Mouse (Mus musculus) NIH3T3 (cell line): ENCODE measurements around the gene Npm3.
A peak's percentile ranks its signal among the peaks of the same experiment; 100 is the strongest.

Source experiments
- DNase-seq: peaks from one replicate; pipeline ENCODE4 v3.0.0-alpha.2; 2012; ENCODE audit warnings: low read depth

The Npm3 gene

GRCm38 (mm10) chr19:45753551-45753950 is 4.2 kb upstream of the Npm3 start:
- no peak for DNase-seq

DNA sequence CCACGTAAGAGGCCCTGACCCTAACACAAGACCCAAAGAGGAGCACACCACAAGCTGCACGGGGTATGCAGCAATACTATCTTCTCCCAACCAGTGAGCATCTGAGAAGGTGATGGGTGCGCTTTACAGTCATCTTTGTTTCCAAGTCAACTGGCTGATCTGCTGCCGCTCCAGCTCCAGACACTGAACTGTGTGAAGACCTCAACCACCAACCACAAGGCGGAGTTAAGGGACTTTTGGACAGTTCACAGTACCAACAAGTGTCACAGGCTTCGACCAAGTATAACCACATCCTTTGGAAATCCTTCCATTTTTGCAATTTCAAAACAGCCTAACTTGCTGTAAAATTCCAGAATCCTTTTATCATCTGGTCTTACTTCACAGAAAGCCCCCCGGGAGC is 2.5 kb upstream of the Npm3 start:
- DNase-seq: no peak

DNA sequence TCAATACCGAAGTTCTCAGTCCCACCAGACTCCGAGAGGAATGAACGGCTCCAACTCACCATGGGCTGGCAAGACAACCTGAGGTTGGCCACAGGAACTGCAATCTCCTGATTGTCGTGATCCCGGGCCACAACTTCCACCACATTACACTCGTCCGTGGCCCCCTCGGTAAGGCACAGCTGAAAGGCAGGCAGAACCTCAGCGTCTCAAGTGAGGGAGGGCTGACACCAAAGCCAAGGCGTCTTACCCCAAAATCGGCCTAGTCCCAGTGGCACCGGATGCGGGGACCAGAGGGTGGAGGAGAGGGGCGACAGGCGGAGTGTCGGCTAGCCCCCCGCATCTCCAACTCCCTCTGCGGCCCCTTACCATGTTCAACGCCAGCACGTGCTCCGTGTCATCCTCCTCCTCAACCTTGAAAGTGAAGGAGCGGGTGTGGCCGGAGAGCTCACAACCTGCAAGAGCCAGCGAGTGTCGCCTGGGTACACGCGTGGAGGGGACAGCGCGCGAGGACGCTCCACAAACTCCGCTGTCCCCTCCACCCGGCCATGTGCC is 624 bp downstream of the Npm3 start:
- peak; percentile 26 for DNase-seq

- no peak for DNase-seq
These were observed 1.2 kb downstream of the Npm3 start for GRCm38 (mm10) chr19:45748206-45748605.

DNA sequence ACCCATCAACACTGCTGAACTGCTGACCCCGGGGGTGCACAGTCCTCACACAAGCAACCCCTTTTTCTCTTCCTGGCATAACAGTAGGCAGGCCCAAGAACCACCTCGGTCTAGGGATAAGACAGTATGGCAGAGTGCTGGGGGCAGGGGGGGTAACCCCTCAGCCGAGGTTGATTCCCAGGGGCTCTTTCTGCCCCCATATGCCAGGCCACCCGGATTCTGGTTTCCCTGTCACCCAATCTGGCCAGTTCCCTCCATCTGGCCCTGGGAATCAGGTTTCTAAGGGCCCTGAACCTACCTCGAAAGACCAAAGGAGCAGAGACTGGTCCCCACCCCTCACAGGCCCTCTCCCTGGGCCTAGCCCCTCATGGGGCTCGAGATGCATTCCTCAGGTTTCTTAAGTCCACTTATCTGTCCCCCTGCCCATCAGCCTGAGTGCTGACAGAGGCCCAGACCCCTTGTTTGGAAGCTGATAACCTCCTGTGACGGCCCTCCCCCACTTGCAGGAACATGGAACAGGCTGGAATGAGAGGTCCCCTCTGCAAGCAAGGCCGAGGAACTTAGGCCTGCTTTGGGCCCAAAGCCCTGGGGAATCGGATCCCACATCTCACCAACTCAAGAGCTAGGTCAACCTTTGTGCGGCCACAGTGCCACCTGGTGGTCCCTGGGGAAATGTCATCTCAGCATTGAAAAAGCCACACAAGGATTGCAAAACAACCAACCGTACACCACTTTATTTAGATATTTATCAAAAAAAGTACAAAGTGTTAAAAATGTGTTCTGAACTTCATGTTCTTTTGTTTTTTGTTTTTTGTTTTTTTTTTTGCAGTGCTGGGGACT is 2.1 kb downstream of the Npm3 start:
- DNase-seq: peak; percentile 96

GRCm38 (mm10) chr19:45746153-45747020 is 3.0 kb downstream of the Npm3 start:
- peak; percentile 90 for DNase-seq

- DNase-seq: no peak
These were observed 3.8 kb downstream of the Npm3 start for GRCm38 (mm10) chr19:45745344-45746152.

- no peak for DNase-seq
These were observed 5.8 kb downstream of the Npm3 start for GRCm38 (mm10) chr19:45743619-45744018.

DNA sequence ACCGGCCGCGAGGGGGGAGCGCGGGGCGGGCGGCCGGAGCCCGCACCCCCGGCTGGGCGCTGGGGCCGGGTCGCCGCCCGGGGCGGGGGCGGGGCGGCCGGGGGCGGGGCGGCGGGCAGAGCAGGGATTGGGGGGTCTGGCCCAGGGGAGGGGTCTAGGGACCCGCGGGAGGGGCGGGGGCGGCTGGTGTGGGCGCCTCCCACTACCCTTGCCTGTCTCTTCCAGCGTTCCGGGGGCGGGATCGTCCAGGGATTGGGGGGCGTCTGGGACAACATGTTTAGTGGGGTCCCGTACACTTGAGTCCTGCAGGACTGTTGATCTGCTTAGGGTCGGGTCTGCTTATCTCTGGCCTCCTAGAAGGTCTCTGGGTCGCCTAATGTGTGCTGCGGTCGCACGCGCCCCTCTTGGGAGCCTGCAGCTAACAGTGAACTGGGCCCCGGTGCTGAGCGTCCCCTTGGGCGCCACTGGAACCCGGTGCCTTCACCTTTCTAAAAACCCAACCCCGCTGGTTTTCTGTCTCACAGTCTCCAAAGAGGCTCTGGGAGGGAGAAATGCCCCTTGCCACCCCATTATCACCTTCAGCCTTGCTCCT is 6.3 kb downstream of the Npm3 start:
- DNase-seq: no peak

- no peak for DNase-seq
These were observed 7.0 kb downstream of the Npm3 start, which contains the start of gene Fgf8 for GRCm38 (mm10) chr19:45742218-45742983. Gene Fgf8 (minus strand): TSS chr19:45742915.

- DNase-seq: no peak
These were observed 7.8 kb downstream of the Npm3 start for GRCm38 (mm10) chr19:45741431-45742217.

DNA sequence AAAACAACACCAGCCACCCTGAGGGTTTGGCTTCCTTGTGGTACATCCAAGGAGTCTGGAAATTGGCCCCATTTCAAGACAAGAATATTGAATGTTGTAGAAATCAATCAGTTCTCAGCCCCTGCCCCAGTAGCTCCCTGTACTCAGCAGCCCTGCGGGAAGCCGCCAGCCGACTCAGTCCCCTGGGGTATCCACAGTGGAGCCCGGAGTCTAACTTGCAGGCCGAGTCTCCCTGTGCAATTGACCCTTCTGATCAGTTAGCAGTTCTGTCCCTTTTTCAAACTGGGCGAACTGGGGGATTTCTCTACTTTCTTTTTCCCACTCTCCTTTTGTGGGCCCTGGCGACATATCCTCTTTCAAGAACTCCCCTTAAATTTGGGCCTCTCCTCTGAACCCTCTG is 8.6 kb downstream of the Npm3 start:
- DNase-seq: no peak

DNA sequence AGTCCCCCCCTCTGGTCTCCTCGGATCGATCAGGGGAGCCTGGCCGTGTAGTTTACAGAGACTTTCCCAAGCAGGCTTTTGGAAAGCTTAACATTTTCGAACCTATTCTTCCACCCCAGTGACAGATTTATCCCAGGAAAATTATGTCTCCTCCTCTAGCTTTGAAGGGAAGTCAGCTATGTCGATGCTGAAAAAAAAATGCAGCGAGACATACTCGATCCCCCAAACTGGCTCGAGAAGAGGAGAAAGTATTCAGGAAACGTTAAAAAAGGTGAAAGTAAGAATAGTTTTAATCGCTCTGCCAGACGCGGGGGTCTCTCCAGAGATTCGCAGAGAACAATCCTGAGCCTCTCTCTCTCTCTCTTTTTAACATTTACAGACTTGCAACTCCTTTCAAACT is 9.2 kb downstream of the Npm3 start:
- DNase-seq: no peak

DNA sequence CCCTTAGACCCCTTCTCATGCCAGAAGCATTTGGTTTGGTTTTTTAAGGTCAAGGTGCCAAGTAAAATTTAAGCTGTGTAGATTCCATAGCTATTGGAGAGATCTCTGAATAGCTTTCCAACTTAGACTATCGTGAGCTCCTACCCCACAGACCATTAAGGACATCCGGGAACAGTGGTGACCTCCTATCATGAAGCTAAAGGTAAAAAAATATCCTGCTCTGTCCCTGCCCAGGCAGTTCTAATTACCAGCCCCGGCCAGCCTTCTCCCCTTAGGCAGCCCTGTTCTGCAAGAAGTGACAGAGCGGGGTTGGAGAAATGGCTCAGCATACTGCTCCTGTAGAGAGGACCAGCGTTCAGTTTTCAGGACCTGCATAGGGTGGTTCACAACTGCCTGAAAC is 10.9 kb downstream of the Npm3 start:
- no peak for DNase-seq

GRCm38 (mm10) chr19:45737846-45738484 is 11.4 kb downstream of the Npm3 start:
- no peak for DNase-seq

- DNase-seq: no peak
These were observed 12.1 kb downstream of the Npm3 start for GRCm38 (mm10) chr19:45737208-45737845.

GRCm38 (mm10) chr19:45736855-45737207 is 12.6 kb downstream of the Npm3 start:
- DNase-seq: no peak

- no peak for DNase-seq
These were observed 13.2 kb downstream of the Npm3 start for GRCm38 (mm10) chr19:45736241-45736640.

DNA sequence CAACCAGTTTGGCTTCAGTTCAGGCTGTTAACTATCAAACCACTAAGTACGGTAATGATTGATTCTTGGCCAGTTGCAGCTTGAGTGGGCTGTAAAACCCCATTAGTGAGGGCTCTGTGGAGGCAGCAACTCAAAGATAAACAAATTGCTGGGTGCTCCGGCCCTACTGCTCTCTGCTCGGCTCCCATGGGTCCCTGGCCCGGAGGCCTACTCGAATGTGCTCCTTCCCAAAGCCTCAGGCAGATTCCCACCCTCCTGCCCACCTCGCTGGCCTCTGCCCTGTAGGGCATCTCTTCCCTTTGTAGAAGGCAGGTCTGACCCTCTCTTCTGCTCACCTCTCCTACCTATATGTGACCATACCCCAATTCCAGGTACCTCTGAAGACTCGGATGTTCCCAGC is 14.6 kb downstream of the Npm3 start:
- DNase-seq: no peak
